Mouse (Mus musculus): ENCODE results near the gene Rtraf.

- TF ChIP-seq CTCF (IDR thresholded peaks at IDR 0.05; ENCODE audit: insufficient read depth, low read depth, low read length): no peak
- TF ChIP-seq POLR2A (IDR thresholded peaks at IDR 0.05; ENCODE audit: insufficient read depth, low read depth, low read length): no peak
Observed at GRCm38 (mm10) chr14:19777945-19778344, 45.7 kb downstream of the Rtraf start.

Data from olfactory bulb, adult 2 months (tissue).